Mouse (Mus musculus) forebrain, embryonic 14.5 days (tissue): ENCODE results near the gene Wdr26. TPM values are rescaled to one million over a fixed set of nuclear protein-coding genes. Genes with fewer than 3 reads are reported as not detected.
A peak's percentile ranks its signal among the peaks of the same experiment; 100 is the strongest.

Experiments used
- ATAC-seq: fragments of 200-750 bp; cut with Nextera tagmentation; 2 replicates; pipeline ENCODE4 v1.8.0; 2017; ENCODE audit warnings: mild to moderate bottlenecking, moderate library complexity
- DNase-seq: peaks from one replicate; pipeline ENCODE4 v3.0.0-alpha.2; 2015; ENCODE audit warnings: low spot score
- H3K27ac ChIP-seq: fragments of 300-500 bp; sonication (generic); 2 replicates; pipeline ENCODE4 v1.5.1; 2014; ENCODE audit warnings: low read depth, mild to moderate bottlenecking, control low read depth, low read length, moderate library complexity
- H3K27me3 ChIP-seq: fragments of 300-500 bp; sonication (generic); replicated peaks from 2 replicates; pipeline ENCODE4 v1.6.1; 2014; ENCODE audit warnings: low read length, control low read depth, mixed read lengths; ENCODE audit not compliant: control insufficient read depth, insufficient read depth
- H3K36me3 ChIP-seq: fragments of 300-500 bp; sonication (generic); 2 replicates; pipeline ENCODE4 v1.6.1; 2014; ENCODE audit warnings: low read length, control low read depth; ENCODE audit not compliant: control insufficient read depth, insufficient read depth
- H3K4me1 ChIP-seq: fragments of 300-500 bp; sonication (generic); 2 replicates; pipeline ENCODE4 v1.6.1; 2014; ENCODE audit warnings: antibody characterized with exemption, low read length, control low read depth; ENCODE audit not compliant: control insufficient read depth, insufficient read depth
- H3K4me2 ChIP-seq: fragments of 300-500 bp; sonication (generic); 2 replicates; pipeline ENCODE4 v1.6.1; 2014; ENCODE audit warnings: mild to moderate bottlenecking, control low read depth, low read length
- H3K4me3 ChIP-seq: fragments of 300-500 bp; sonication (generic); 2 replicates; pipeline ENCODE4 v1.5.1; 2014; ENCODE audit warnings: low read depth, low read length, control low read depth
- H3K9ac ChIP-seq: fragments of 300-500 bp; sonication (generic); 2 replicates; pipeline ENCODE4 v1.6.1; 2014; ENCODE audit warnings: mild to moderate bottlenecking, low read length, control low read depth, moderate library complexity
- H3K9me3 ChIP-seq: fragments of 300-500 bp; sonication (generic); replicated peaks from 2 replicates; pipeline ENCODE4 v1.6.1; 2016; ENCODE audit warnings: low read length, control low read depth, mixed read lengths; ENCODE audit not compliant: control insufficient read depth
- WGBS: fragments of 180-500 bp; shearing (Covaris S2); extraction: QIAGEN DNeasy Blood & Tissue Kit; methylation state at CpG from one replicate; pipeline ENCODE4 v1.1.7; 2014; 5-methylcytosine and 5-hydroxymethylcytosine counted together
- polyA plus RNA-seq: library from polyadenylated mRNA; unstranded; fragments of >200 nt; fragmentation: Nextera tagmentation; extraction: Ambion mirVana; gene quantifications from 2 replicates; pipeline ENCODE4 v1.2.1, GENCODE M21; 2014

Wdr26 gene
- polyA plus RNA-seq, 1 experiment from 2014 or later: 38.0 TPM

DNA sequence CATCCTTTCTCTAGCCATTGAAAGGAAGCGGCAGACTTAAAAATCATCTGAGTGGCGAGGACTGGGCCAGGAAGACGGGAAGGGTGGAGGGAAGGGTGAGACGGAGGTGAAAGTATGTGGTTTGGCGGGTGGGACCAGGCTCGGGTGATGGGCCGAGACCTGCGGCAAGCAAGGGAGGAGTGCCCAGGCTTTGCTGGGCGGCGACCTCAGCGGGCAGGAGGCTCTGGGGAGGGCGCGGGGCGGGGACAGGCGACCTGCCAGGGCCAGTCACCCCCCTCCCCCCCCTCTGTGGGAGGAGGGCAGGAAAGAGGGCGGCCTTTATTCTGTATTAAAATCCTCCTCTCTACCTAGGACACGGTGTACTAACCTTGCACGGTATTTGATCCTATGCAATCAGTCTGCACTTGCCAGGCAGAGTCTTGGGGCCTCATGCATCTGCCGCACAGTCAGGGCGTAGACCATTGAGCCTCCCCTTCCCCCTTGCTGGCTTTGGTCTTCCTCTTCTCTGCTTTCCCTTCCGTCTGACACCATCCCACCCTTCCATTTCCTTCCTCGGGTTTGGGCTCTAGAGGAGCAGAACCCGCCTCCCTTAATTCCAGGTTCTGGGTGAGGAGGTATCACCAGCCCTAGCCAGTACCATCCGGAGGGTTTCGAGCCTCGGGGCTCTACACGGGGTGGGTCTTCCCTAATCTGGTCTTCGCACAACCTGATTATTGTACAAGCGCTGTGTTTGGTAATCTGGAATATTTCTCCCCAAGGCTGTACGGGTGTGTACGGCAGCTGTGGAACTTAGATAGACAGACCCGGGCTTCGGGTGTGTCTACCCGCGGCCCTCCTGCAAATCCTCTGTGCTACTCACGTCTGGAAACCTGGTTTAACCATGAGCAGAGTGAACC is 45.1 kb upstream of the Wdr26 start:
- Histone ChIP-seq H3K4me1 (peaks cover 20% of the 10 kb centered on the region), H3K27me3 (no peaks in the 10 kb centered on the region), H3K9me3 (no peaks in the 10 kb centered on the region), H3K27ac (no peak overlapping the region; the same call in 1 of the 2 replicates), H3K4me2 (peak overlapping the region; percentile 62), H3K36me3 (no peaks in the 10 kb centered on the region), H3K4me3 (peak overlapping the region; percentile 26), H3K9ac (peak overlapping the region; percentile 52; the same call in 1 of the 2 replicates)
- DNase-seq: peak; percentile 24
- 28% methylated on average over 34 of the region's 36 CpGs for WGBS
- ATAC-seq: peak; percentile 51

GRCm38 (mm10) chr1:181255891-181256688 is 44.3 kb upstream of the Wdr26 start:
- no peak overlapping the region; the same call in 1 of the 2 replicates for H3K27ac ChIP-seq

GRCm38 (mm10) chr1:181255450-181255849 is 43.6 kb upstream of the Wdr26 start:
- no peaks in the 10 kb centered on the region for H3K27me3 ChIP-seq
- ATAC-seq: no peak
- H3K4me1 ChIP-seq: peaks cover 20% of the 10 kb centered on the region
- no peaks in the 10 kb centered on the region for H3K36me3 ChIP-seq
- H3K9ac ChIP-seq: no peak overlapping the region
- peak overlapping the region; percentile 62; the same call in 1 of the 2 replicates for H3K4me2 ChIP-seq
- no peak overlapping the region for H3K4me3 ChIP-seq
- DNase-seq: no peak
- no peaks in the 10 kb centered on the region for H3K9me3 ChIP-seq
- WGBS: 65% methylated on average over 9 of the region's 9 CpGs
- H3K27ac ChIP-seq: no peak overlapping the region

More at GRCm38 (mm10) chr1:181255891-181256688, 44.3 kb upstream of the Wdr26 start:
- 4% methylated on average over 20 of the region's 20 CpGs for WGBS
- Histone ChIP-seq H3K27me3 (no peaks in the 10 kb centered on the region), H3K9me3 (no peaks in the 10 kb centered on the region), H3K9ac (peak overlapping the region; percentile 52; the same call in 1 of the 2 replicates), H3K36me3 (no peaks in the 10 kb centered on the region), H3K4me1 (peaks cover 20% of the 10 kb centered on the region), H3K4me2 (peak overlapping the region; percentile 62), H3K4me3 (peak overlapping the region; percentile 26)
- ATAC-seq (peak; percentile 70), DNase-seq (peak; percentile 70)

- DNase-seq (no peak), ATAC-seq (no peak)
- Histone ChIP-seq H3K4me3 (no peak overlapping the region), H3K36me3 (no peaks in the 10 kb centered on the region), H3K27ac (no peak overlapping the region), H3K4me2 (no peak overlapping the region), H3K9ac (no peak overlapping the region), H3K9me3 (no peaks in the 10 kb centered on the region), H3K27me3 (no peaks in the 10 kb centered on the region), H3K4me1 (peaks cover 9% of the 10 kb centered on the region)
- 85% methylated on average over 5 of the region's 5 CpGs for WGBS
Observed at GRCm38 (mm10) chr1:181251624-181252023, 39.8 kb upstream of the Wdr26 start.

DNA sequence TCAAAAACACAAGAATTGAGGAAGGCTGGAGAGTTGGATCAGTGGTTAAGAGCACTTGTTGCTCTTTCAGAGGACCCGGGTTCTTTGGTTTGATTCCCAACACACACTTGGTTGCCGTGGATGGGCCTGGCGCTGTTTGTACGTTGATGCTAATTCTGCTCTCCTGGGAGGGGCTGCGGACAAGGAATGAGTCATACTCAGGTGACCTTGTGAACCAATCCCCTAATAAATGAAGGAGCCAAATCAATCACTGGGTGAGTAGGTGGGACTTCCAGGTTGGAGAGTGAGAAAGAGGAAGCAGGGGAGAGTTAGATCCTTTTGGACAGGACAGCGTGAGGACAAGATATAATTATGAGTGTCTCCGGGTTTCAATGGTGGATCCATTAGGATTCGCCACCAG is 39.2 kb upstream of the Wdr26 start:
- Histone ChIP-seq H3K9me3 (no peaks in the 10 kb centered on the region), H3K4me3 (no peak overlapping the region), H3K9ac (no peak overlapping the region), H3K27me3 (no peaks in the 10 kb centered on the region), H3K4me2 (no peak overlapping the region), H3K36me3 (no peaks in the 10 kb centered on the region), H3K27ac (no peak overlapping the region), H3K4me1 (peaks cover 3% of the 10 kb centered on the region)
- WGBS: 95% methylated on average over 8 of the region's 8 CpGs
- ATAC-seq (no peak), DNase-seq (no peak)

GRCm38 (mm10) chr1:181249537-181249936 is 37.7 kb upstream of the Wdr26 start:
- H3K27ac ChIP-seq: no peak overlapping the region
- H3K27me3 ChIP-seq: no peaks in the 10 kb centered on the region
- ATAC-seq: no peak
- no peak overlapping the region for H3K9ac ChIP-seq
- no peaks in the 10 kb centered on the region for H3K9me3 ChIP-seq
- no peak overlapping the region for H3K4me3 ChIP-seq
- WGBS: 97% methylated on average over 6 of the region's 6 CpGs
- no peaks in the 10 kb centered on the region for H3K36me3 ChIP-seq
- no peak overlapping the region for H3K4me2 ChIP-seq
- DNase-seq: no peak
- no peaks in the 10 kb centered on the region for H3K4me1 ChIP-seq

- Histone ChIP-seq H3K27me3 (no peaks in the 10 kb centered on the region), H3K4me3 (no peak overlapping the region), H3K9ac (no peak overlapping the region), H3K27ac (no peak overlapping the region), H3K4me2 (no peak overlapping the region), H3K36me3 (no peaks in the 10 kb centered on the region), H3K9me3 (no peaks in the 10 kb centered on the region), H3K4me1 (no peaks in the 10 kb centered on the region)
- 89% methylated on average over 3 of the region's 3 CpGs for WGBS
- DNase-seq (no peak), ATAC-seq (no peak)
Observed at GRCm38 (mm10) chr1:181247175-181247574, 35.4 kb upstream of the Wdr26 start.

DNA sequence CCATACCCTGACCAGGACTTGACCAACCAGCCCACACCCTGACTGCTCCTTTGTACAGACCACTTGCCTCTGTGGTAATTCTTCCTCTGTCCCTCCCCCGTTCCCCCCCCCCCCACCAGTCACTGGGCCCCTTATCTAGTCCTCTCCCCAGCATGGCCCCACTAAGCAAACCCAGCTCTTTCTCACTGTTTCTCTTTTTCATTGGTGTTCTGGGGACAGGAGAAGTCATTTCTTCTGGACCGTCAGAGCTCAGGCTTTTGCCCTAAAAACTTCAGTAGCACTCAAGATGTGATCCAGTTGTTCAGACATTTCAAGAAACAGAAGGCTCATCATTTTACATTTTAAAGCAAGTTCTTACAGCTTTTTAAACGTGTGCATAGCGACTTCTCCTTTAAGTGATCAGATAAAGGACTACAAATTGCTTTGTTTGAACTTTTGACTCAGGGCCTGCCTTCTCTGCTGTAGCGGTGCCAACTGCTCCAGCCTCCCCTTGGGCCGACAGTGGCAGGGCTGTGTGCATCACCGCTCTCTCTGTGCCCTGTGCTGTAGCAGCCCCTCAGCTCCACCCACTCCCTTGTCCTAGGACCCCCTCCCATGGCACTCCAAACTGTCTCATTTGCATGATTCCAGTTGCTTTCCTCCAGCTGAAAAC is 34.8 kb upstream of the Wdr26 start:
- H3K4me2 ChIP-seq: no peak overlapping the region
- H3K9me3 ChIP-seq: no peaks in the 10 kb centered on the region
- no peak for ATAC-seq
- WGBS: 45% methylated on average over 7 of the region's 7 CpGs
- no peak for DNase-seq
- H3K36me3 ChIP-seq: no peaks in the 10 kb centered on the region
- no peaks in the 10 kb centered on the region for H3K27me3 ChIP-seq
- no peak overlapping the region for H3K9ac ChIP-seq
- H3K27ac ChIP-seq: no peak overlapping the region
- H3K4me3 ChIP-seq: no peak overlapping the region
- H3K4me1 ChIP-seq: no peaks in the 10 kb centered on the region
